Mouse (Mus musculus) layer of hippocampus, postnatal 36 days (tissue): ENCODE data around the gene Adora1. TPM values are rescaled to one million over a fixed set of nuclear protein-coding genes. Genes with fewer than 3 reads are reported as not detected.

Experiments used
- DNase-seq, 2 experiments: peaks; one replicate each; pipeline ENCODE4 v3.0.0; 2022
- total RNA-seq, 2 experiments: library from RNA; stranded (reverse); gene quantifications; 2 replicates each; pipeline ENCODE4 v1.2.3; 2021

Gene Adora1
- total RNA-seq, 2 experiments from 2014 or later = 216 to 224 TPM

- DNase-seq = no peak
Observed at GRCm38 (mm10) chr1:134215751-134216628, 19.2 kb downstream of the Adora1 start.

DNA sequence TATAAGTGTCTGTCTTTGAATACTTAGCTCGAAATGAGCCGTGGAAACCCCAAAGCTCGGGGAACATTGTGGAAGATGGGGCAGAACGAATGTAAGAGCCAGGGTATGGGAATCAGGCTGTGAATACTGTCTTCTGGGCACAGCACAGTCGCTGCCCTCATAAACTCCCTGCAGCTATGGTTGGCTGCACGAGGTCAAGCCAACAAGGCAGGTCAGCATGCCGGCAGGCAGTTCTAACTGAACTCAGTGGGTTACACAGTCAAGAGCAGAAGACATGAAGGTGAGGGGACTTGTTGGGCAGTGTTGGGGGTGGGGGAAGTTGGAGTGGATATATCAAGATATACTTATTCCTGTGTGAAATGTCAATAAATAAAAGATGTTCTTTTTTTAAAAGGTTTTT lies 20.2 kb downstream of the Adora1 start:
- no peak for DNase-seq

GRCm38 (mm10) chr1:134213405-134213804 lies 21.8 kb downstream of the Adora1 start:
- no peak for DNase-seq

DNA sequence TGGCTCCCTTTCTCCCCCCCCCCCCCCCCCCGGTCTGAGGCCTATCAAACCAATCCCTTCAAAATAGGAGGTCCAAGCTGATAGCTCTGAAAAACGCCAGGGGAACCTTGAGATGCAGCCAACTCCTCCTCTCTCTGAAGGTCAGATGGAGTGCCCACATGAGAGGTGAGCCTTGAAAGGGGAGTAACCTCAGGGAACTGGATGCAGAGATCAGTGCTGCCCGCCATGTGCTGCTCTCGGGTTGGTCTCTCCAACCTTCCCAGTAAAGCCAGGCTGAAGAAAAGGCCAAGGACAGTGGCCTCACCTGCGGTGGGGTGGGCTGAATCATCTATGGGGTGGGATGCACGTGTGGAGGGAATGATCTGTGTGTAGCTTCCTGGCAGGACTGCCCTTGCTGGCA lies 22.9 kb downstream of the Adora1 start:
- no peak for DNase-seq

- DNase-seq = no peak
Observed at GRCm38 (mm10) chr1:134211631-134212030, 23.6 kb downstream of the Adora1 start.

GRCm38 (mm10) chr1:134211043-134211442 lies 24.2 kb downstream of the Adora1 start:
- DNase-seq = no peak

- no peak for DNase-seq
Observed at GRCm38 (mm10) chr1:134210179-134210755, 25.0 kb downstream of the Adora1 start.

DNA sequence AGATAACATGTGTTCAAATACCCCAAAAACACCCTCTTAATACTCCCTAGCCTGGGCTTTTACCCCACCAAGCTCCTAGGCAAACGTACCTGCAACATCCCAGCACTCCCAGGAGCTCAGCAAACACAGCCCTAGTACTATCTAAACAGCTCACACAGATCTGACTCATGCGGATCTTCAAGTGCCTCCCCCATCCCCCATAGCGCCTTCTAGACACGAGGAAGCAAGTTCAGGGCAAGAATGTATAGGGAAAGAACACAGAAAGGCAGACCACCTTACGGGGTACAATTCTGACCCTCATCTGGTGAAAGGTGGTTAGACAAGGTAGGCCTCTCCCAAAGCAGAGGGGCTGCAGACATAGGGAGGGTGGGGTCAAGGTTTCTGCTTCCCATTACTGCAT lies 29.1 kb downstream of the Adora1 start:
- DNase-seq = no peak

GRCm38 (mm10) chr1:134205296-134206018 lies 29.8 kb downstream of the Adora1 start:
- no peak for DNase-seq

DNA sequence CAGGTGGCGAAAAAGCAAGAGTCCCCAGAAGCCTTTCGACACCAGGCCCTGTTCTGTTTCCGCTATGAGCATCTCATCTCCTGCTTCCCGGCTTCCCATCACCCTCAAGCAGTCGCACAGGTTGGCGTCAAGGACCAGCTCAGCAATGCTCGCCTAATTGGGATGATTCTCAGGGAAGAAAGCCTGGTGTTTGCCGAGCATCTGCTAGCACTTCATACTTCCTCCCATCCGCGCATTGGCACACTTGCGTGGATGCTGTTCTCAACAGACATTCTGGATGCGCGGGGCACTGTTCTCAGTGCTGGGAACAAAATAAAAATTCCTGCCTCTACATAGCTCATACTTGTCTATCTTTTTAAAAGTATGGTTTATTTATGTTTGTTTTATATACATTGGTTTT lies 31.0 kb downstream of the Adora1 start:
- peak; percentile 55 to 62 for DNase-seq

GRCm38 (mm10) chr1:134201751-134202420 lies 33.3 kb downstream of the Adora1 start:
- DNase-seq = no peak

GRCm38 (mm10) chr1:134200998-134201686 lies 34.1 kb downstream of the Adora1 start:
- peak in 1 of 2 experiments; percentile 62 for DNase-seq

DNA sequence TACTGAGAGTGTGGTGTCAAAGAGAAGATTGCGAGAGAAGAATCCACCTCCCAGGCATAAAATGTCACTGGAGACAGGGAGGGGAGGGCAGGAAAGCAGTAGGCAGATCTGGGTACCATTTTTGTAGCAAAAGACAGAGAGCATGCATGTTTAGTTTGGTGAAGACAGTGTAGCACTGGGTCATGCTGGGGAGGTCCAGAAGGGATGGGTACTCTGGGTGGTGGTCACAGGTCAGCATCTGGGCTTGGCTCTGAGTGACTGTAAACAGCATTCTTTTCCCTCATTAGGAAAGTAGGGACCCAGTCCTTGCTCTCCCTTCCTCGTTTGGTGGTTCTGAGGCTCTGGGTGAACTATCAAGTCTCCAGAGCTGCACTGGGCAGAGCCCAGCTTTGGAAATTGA lies 34.8 kb downstream of the Adora1 start:
- no peak for DNase-seq

DNA sequence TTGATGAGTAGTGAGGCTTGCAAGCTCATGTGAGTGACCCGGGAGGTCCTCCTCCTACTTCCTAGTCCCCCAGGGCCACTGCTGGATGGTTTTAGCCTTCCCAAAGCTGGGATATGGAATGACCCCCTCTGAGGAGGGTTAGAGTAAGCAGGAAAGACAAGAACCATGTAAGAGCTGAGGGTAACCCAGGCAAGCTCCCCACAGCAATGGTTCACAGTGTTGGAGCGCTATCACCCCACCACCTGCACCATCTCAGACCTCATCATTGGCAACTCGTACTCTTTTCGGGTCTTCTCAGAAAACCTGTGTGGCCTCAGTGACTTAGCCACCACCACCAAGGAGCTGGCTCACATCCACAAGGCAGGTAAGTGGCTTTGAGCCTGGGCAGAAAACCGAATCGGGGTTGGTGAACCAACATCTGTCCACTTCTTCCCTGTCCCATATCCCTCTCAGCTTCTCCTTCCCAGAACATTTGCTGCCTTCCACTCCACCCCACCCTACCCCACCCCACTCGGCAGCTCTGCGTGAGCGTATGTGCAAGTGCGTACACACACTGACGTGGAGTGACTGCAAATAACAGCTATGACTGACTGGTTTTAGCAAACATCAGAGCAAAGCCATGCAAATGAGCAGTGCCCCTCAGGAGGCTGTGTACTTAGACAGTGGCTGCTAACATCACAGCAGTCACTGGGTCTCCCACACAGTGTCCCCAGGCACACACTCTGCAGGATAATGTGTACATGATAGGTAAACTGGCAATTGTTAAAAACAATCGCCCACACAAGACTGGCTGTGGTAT lies 36.8 kb downstream of the Adora1 start:
- DNase-seq = no peak

DNA sequence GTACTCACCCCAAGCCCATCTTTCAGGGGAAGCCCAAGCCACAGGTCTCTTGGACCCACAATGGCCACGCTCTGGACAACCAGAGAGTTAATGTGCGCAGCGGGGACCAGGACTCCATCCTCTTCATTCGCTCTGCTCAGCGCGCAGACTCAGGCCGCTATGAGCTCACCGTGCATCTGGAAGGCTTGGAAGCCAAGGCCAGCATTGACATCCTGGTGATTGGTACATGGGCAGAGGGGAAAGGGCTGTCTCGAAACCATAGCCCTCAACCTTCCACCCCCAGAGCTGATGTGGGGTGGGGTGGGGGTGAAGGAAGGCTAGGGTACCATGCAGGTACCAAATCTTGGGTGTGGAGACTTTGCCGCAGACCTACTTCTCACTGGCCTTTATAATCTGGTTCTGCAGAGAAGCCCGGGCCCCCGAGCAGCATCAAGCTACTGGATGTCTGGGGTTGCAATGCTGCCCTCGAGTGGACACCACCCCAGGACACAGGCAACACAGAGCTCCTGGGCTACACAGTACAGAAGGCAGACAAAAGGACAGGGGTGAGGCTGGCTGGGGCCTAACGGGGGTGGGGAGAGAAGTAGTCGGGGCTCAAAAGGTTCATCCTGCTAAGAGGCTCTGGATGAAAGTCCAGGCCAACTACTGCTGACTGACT lies 37.8 kb downstream of the Adora1 start:
- DNase-seq = no peak

DNA sequence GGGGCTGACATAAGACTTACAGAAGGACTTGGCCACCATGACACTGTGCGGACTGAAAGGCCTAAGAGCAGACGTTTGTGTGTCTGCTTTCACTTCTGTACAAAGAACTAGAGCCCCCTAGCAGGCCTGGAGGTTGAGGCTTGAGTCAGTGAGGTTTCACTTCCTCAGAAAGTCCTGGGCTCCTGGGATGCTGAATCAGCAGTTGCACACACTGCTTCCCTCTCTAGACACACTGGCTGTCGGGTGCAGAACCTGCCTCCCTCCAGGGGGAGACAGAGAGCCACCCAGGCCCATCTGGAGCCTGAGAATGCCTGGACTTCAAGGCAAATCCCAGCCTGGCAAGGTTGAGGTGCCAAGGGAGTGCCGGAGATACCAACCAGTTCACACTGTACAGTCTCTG lies 38.8 kb downstream of the Adora1 start:
- DNase-seq = peak; percentile 76 to 82

GRCm38 (mm10) chr1:134195979-134196378 lies 39.3 kb downstream of the Adora1 start:
- no peak for DNase-seq

GRCm38 (mm10) chr1:134195571-134195970 lies 39.7 kb downstream of the Adora1 start:
- DNase-seq = no peak

GRCm38 (mm10) chr1:134195117-134195516 lies 40.1 kb downstream of the Adora1 start:
- no peak for DNase-seq

GRCm38 (mm10) chr1:134194298-134195022 lies 40.8 kb downstream of the Adora1 start:
- no peak for DNase-seq
